Mouse (Mus musculus) layer of hippocampus, postnatal 14 days (tissue): ENCODE data around the gene Gstm6. TPM values are rescaled to one million over a fixed set of nuclear protein-coding genes. Genes with fewer than 3 reads are reported as not detected.
A peak's percentile ranks its signal among the peaks of the same experiment; 100 is the strongest.
"Not testable (repeated sequence)": the region's sequence is repeated elsewhere in the genome, so short reads cannot be mapped to it uniquely, and the experiment has no call there.

Experiments
- DNase-seq, 2 experiments: peaks; one replicate each; pipeline ENCODE4 v3.0.0; 2021 to 2022; ENCODE audit warnings: low spot score in 2 of 2, mixed read lengths in 1 of 2
- long read RNA-seq, 2 experiments: library from polyadenylated mRNA; stranded (forward); transcript quantifications; one replicate each; pipeline ENCODE4 v2.0.0; 2021
- total RNA-seq, 2 experiments: library from RNA; stranded (reverse); gene quantifications; 2 replicates each; pipeline ENCODE4 v1.2.3; 2021

Gstm6 gene
- 1 to 10 TPM; 7.8 to 9.8 TPM for total RNA-seq
- long read RNA-seq, experiment 1, transcript Gstm6-205 (8 exons, 1,153 nt): major isoform, 5 of 7 reads
- long read RNA-seq, experiment 1, partial matches to known transcripts: 2 of 7 reads
- long read RNA-seq, experiment 1, other reads (novel, unspliced or antisense): 0 of 7 reads
- long read RNA-seq, experiment 2, transcript Gstm6-205 (8 exons, 1,153 nt): major isoform, 6 of 10 reads
- long read RNA-seq, experiment 2, partial matches to known transcripts: 1 of 10 reads
- long read RNA-seq, experiment 2, other reads (novel, unspliced or antisense): 3 of 10 reads

DNA sequence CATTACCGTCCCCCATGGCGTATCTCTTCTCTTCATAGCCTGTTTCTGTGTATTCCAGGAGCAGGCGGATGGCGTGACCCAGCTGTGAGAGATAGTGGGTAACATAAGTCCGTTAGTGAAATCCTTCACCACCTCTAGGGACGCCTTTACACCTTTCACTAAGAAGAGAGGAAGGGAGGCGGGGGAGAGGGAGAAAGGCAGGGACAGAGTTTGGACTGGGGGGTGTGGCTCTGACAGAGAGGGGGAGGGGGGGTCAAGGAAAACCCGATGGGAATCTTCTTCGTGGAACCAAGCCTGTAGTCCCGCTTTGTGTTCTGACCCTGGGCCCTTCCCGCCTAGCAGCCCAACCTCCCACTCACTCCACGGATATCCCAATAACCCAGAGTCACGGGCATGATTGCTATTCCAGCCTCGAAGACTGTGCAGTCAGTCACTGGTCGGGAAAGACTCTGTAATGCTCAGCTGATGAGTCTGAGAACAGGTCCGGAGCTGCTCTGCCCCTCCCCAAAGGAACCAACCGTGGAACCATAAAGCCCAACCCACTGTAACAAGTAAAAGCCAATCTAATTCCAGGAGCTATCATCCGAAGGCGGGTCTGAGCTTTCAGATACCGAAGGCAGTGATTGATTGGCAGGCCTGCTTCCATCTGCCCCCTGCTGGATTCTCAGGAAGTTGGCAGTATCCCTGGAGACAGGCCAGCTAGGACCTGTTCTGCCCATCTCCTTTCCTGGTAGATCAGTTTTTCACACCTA is at the start of gene Gstm6:
Gstm6 (minus strand) TSS at position 511 of the 752 bp plus-strand sequence.
- peak; percentile 49 to 80 for DNase-seq

DNA sequence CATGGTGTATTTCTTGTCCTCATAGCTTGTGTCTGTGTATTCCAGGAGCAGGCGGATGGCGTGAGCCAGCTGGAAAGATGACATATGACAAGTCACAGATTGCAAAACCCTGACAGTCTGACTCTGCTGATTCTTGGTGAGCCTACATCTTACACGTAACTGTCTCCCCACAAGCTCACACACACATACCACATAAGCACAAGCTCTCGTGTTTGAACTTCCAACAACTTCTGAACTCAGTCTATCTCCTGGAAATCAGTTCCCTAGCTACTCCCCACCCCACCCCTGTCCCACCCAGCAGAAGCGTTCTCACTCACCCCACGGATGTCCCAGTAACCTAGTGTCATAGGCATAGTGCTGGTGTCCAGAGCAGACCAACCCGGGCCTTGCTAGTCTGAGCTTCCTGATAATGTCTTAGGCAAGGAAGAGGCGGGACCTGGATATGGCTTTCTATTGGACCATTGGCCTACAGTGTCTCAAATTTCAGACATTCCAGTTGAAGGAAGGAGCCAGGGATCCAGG is 42.6 kb upstream of the Gstm6 start, which contains the start of gene Gstm2:
Gstm2 (minus strand) TSS at position 413 of the 522 bp plus-strand sequence.
- no peak for DNase-seq

DNA sequence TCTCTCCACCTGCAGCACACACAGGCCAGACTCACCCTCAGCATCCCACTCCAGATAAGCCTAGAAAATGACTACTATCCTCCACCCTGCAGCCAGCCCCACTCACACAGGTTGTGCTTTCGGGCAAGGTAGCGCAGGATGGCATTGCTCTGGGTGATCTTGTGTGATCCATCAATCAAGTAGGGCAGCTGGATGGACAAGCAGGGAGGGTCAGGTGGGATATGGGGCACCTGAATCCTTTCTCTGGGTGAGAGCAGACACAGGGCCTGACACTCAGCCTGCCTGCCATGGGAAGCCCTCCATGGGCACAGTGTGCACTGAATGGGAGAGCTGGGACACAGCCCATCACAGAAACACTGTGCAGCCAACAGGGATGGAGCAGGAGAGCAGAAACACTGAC is 41.6 kb upstream of the Gstm6 start:
- DNase-seq: not testable (repeated sequence)

DNA sequence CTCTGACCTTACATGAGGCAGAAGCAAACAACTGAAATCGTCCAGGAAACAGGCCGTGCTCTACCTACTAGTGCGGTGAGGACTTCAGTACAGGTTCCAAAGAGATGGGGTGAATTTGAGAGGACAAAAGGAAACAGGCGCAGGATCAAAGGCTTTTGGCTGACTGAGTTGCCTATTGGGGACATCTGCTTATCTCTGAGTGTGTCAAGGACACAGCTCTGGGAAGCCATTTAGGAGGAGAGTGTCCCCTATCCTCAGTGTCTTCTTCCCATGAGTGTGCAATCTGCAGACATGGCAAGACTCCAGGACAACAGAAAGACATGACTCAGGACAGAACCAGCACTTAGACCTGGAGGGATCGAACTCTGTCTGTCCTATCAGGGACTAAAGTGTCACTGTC is 40.9 kb upstream of the Gstm6 start:
- DNase-seq: no peak

DNA sequence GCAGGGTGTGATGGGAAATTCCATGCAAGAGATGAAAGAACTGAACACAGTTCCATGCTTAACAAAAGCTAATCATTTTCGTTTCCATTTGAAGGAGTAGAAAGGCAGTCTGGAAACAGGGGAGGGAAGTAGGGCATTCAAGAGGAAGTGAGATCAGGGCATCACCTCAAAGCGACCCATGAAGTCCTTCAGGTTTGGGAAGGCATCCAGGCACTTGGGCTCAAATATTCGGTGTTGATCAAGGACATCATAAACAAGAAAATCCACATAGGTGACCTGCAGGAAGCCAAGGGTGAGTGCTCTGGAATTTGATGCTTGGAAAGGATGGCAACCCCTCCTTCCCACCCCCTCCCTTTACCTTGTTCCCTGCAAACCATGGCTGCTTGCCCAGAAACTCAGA is 40.2 kb upstream of the Gstm6 start:
- DNase-seq: no peak

DNA sequence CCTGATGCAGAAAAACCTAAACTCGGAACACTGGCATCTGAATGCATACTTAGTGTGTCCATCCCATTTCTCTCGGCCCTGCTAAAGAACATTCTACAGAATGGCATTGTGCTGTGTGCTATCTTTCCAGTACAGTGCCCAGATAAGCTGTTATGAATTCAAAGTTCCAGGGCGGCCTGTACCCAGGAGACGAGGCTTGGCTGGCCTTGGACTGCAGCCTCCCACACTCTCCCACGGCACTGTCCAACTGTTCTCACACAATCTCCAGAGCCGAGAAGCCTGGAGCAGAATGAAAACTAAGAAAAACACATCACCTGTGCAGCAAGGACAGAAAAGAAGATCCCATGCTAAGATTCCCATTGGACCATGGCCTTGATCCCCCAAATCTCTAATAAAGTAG is 39.2 kb upstream of the Gstm6 start:
- no peak for DNase-seq

DNA sequence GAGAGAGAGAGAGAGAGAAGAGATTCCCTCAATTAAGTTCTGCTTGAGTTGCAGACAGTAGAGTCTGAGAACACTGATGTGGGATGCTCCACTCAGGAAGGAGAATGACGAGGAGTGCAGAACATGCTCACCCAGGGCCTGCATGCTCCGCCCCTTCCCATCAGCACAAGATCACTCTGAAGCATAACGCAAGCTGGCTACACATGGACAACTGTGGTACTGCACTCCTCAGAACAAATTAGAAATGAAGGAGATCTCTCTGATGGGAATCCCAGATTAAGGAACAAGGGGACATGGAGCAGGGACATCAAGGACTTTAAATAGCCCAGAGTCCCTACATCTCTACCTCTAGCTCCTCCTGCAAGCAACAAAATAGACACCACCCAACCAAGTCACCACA is 37.7 kb upstream of the Gstm6 start:
- no peak for DNase-seq

DNA sequence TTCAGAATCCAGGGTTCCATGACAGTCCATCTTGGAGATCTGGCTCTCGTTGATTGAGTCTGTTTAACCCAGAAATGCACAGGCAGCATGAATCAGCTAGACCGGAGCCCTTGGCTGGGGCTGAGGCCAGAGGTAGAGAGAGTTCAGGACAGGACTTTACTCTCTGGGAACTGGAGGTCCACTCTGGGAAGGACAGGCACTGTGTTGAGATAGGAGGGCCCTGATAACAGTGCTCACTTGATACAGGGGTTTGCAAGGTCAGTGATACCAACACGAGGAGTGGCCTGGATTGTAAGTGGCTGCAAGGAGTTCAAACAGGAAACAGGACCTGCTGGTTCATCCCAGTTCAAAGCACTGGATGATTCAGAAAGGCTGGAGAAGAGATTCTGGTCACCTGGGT is 34.1 kb upstream of the Gstm6 start:
- no peak for DNase-seq

DNA sequence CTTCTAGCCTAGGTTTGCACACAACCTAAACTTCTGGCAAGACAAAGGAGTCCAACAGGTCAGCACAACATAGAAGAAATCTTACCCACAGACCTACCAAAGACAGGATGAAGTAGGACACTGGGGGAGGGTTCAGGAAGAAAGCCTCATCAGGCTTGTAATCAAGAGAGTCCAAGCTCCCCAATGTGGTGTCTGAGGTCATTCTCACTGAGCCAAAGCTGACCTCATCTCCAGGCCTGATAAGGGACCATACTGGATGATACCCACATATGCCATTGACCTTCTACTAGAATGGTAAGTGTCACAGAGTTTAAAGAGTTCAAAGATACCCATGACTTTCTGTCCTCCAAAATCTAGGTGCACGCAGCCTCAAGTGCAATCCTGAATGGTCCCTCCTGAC is 30.7 kb upstream of the Gstm6 start:
- DNase-seq: no peak

DNA sequence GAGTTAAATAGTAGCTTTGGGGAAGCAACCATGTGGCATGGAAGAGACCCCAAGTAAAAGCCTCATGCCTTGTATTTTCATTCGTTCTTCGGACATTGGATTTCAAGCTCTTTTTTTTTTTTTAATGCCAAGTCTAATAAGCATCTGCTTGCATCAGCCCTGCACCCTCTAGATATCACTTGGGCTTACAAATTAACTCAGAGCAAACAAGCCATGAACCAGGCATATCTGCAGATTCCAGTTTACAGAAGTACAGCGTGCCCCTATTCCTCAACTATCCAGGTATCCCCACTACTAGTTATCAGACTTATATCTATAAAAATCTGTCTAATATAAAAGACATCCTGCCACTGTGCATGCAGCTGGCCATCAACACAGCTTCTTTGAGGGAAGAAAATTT is 28.5 kb upstream of the Gstm6 start:
- no peak for DNase-seq

DNA sequence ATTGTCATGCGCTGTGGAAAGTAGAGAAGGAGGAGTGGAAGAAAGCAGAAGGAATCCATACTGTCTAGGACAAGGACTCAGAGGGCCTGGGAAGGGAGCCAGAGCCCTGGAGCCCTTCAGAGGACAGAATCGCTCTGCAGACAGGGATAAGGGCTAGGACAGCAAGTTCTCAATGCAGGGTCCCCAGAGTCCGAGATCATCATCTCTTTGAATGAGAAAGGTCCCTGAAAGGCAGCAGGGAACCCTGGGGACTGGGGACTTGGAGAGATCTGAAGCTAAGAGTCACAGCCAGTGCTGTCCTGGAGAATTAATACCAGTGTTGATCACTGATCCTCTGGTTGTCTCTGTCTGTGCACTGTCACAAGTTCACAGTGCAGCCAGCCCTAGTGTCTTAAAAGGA is 27.6 kb upstream of the Gstm6 start:
- DNase-seq: not testable (repeated sequence)

DNA sequence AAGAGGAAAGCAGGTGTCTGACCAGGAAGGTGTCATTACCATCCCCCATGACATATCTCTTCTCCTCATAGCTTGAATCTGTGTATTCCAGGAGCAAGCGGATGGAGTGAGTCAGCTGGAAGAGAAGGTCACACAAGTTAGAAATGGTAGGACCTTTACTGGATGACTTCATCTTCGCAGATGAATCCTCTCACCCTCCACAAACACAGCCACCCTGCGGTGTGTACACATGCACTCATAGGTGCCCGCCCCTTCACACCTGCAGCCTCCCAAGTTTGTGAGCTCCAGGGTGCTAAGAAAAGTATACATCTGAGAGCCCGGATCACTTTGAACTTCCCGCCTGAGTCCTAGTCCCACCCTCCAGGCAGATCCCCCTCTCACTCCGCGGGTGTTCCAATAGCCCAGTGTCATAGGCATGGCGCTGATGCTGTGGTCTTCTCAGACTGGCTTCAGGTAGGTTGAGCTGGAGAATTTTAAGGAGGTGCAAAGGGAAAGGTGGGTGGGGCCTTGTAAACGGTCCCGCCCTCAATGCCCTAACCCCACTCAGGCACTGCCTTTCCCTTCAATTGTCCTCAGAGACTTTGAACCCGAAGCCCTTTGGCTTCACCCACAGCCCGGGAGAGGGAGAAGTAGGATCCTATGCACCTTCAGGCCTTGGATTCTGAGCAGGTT is 25.3 kb upstream of the Gstm6 start, which contains the start of gene Gstm3:
Gstm3 (minus strand) TSS at position 560 of the 672 bp plus-strand sequence.
- no peak for DNase-seq

DNA sequence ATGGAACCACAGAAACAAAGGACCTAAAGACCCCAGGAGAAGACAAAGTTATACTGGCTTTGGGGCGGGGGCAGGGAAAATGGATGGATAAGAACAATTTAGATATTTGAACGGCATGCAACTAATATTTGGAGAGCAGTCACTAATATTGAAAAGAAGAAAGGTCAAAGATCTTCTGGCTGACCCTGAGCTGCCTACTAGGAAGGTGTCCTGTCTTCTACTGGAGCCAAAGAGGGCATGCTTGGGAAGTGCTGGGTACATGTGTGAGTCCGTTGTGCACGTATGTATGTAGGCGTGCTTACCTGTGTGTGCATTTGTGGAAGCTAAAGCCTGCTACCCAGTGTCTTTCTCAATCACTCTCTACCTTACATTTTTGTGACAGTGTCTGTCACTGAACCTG is 23.1 kb upstream of the Gstm6 start:
- no peak for DNase-seq

DNA sequence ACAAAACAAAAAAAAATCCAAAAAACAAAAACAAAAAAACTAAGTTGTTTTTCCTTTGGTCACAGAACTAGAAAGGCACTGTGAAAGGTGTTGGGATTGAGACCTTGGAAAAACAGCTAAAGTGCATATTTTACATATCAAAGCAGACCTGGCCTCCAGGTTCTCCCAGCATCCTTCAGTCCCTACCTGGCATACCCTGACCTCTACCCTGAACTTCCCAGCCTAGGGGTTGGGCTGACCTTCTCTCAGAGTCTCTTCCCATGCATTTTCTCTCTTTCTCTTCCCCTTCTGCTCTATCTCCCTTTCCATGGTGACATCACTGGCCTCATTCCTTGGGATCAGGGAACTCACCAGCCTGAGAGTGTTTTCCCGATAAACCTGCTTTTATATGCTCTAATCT is 22.0 kb upstream of the Gstm6 start:
- DNase-seq: no peak

DNA sequence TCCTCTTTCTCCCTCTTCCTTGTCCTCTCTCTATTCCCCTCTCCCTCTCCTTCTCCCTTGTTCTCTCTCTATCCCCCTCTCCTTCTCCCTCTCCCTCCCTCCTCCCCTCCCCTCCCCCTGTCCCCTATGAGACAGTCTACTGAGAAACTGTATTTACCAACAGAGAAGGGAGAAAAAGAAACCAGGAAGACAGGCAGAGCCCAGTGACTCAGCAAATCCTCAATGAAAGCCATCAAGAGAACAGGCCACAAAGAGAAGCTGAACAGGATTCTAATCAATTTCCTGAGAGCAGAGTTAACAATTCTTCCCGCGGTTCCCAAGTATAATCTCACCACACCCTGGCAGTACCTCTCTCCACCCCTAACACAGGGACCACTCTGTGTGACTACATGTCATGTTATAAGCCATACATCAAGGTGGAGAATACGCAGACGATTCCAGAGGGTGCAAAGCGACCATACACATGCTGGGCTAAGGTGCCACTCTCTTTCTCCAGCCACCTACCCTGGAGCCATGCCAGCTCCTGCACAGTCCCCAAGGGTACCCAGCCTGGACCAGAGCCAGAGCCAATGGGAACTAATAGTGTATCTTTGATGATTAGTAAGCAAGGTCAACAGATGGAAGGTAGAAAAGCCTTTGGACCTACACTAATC is 21.2 kb upstream of the Gstm6 start:
- DNase-seq: no peak

DNA sequence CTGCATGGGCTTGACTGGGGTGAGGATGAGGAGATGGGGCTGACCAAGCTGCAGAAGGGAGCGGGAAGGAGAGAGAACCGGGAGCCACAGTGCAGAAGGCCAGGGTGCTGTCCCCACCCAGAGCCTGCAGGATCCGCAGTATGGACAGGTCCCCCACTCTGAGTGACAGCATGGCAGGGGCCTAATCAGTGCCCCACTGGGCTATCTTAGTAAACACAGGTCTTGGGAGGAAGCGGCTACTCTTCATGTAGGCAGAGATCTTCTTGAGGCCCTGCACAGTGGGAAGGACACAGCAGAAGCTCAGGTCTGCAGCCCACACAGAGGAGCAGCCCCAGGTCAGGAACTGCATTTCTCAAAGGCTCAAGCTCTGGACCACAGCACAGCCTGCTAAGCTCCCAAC is 20.5 kb upstream of the Gstm6 start:
- DNase-seq: no peak

DNA sequence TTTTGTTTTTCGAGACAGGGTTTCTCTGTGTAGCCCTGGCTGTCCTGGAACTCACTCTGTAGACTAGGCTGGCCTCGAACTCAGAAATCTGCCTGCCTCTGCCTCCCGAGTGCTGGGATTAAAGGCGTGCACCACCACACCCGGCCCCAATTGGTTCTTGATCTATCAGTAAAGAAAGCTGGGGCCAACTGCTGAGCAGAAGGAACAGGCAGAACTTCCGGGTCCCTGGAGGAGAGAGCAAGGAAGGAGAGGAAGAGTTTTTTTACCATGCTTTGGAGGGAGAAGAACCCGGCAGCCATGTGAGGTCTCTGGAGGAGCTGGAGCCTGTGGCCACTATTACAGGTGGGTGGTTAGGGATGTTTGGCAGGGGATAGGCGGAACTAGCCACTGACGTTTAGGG is 11.7 kb upstream of the Gstm6 start:
- not testable (repeated sequence) for DNase-seq

DNA sequence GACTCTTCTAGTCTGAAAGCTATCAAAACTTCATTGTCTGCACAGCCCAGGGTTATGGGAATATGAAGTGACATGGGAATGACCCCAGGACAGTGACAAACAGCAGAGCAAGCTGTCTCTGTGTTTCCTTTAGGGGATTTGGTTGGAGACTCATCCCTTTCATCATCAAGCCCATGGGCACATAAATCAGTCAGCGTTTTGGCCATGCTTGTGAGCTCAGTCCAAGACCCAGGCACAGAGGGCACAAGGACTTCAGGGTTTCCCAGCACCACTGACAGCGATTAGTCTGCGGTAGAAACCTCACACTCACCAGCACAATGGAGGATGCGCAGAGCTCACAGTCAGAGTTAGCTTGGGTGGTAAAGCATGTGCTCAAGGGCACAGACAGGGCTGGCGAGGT is 10.4 kb upstream of the Gstm6 start:
- no peak for DNase-seq

DNA sequence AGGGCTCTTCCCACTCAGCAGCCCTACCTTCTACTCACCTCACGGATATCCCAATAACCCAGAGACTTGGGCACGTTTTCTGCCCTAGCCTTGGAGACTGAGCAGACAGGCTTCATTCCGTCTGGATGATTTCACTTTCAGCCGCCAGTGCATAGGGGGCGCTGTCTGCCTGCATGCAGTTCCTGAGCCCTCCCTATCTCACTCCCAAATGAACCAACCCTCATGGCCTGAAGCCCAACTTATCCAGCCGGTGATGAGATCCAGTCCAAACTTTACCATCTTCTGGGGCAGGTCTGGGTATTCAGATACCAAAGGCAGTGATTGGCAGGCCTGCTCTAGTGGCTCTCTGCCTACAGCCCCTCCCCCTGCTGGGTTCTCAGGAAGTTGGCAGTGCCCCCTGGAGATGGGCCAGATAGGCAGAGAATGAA is 9.8 kb upstream of the Gstm6 start:
- peak; percentile 77 to 85 for DNase-seq

DNA sequence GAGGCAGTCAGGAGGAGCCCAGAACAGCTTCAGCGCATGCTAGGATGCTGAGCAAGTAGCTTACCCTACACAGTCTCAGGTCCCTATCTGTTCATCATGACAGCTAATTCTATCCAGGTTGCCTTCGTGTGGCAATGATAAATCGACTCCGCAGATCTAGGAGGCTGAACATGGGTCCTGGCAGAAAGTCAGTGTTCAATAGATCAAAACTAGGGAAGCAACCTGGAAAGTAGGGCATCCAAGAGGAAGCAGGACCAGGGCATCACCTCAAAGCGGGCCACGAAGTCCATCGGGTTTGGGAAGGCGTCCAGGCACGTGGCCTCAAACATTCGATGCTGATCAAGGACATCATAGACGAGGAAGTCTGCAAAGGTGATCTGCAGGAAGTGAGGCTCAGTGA is 7.0 kb upstream of the Gstm6 start:
- DNase-seq: no peak

DNA sequence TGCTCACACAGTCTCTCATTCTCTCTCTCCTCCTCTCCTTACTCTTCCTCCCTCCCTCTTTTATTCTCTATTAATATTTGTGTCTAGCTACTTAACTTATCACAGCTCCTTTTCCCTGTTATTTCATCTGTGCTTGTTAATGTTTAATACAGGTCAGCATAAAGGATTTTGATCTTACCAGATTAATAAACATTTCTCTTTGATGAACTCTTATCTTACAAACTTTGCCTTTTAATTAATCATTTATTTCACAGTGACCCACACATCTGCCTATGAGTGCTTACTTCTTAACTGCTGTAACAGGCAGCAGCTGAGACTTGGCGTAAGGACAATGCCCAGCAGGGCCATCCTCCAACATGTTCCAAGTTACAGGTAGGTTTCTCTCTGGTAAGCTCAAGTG is 5.9 kb upstream of the Gstm6 start:
- DNase-seq: not testable (repeated sequence)
